Mouse (Mus musculus) neural tube, embryonic 11.5 days (tissue): ENCODE data around the gene Dscam. TPM values are rescaled to one million over a fixed set of nuclear protein-coding genes. Genes with fewer than 3 reads are reported as not detected.

Source experiments
- ATAC-seq: fragments of 200-750 bp; cut with Nextera tagmentation; 2 replicates; pipeline ENCODE4 v1.8.0; 2017; ENCODE audit warnings: moderate number of reproducible peaks, mild to moderate bottlenecking, moderate TSS enrichment, moderate library complexity; ENCODE audit not compliant: insufficient read depth, low FRiP score, low TSS enrichment
- DNase-seq: peaks from one replicate; pipeline ENCODE4 v3.0.0-alpha.2; 2015; ENCODE audit warnings: low spot score
- H3K27ac ChIP-seq: fragments of 300-500 bp; sonication (generic); 2 replicates; pipeline ENCODE4 v1.5.1; 2014; ENCODE audit warnings: low read depth, mild to moderate bottlenecking, low read length
- H3K27me3 ChIP-seq: fragments of 300-500 bp; sonication (generic); 2 replicates; pipeline ENCODE4 v1.6.1; 2014; ENCODE audit warnings: mild to moderate bottlenecking, low read length, mixed read lengths; ENCODE audit not compliant: control insufficient read depth, insufficient read depth
- H3K36me3 ChIP-seq: fragments of 300-500 bp; sonication (generic); 2 replicates; pipeline ENCODE4 v1.6.1; 2014; ENCODE audit warnings: mild to moderate bottlenecking, low read length, moderate library complexity, mixed read lengths; ENCODE audit not compliant: control insufficient read depth, insufficient read depth
- H3K4me1 ChIP-seq: fragments of 300-500 bp; sonication (generic); 2 replicates; pipeline ENCODE4 v1.6.1; 2014; ENCODE audit warnings: low read length, mixed read lengths; ENCODE audit not compliant: control insufficient read depth, insufficient read depth
- H3K4me2 ChIP-seq: fragments of 300-500 bp; sonication (generic); 2 replicates; pipeline ENCODE4 v1.6.1; 2014; ENCODE audit warnings: low read depth, mild to moderate bottlenecking, moderate library complexity
- H3K4me3 ChIP-seq: fragments of 300-500 bp; sonication (generic); 2 replicates; pipeline ENCODE4 v1.5.1; 2014; ENCODE audit warnings: low read depth, low read length
- H3K9ac ChIP-seq: fragments of 300-500 bp; sonication (generic); 2 replicates; pipeline ENCODE4 v1.6.1; 2014; ENCODE audit warnings: mild to moderate bottlenecking, low read length
- H3K9me3 ChIP-seq: fragments of 300-500 bp; sonication (generic); 2 replicates; pipeline ENCODE4 v1.6.1; 2016; ENCODE audit warnings: low read length; ENCODE audit not compliant: control insufficient read depth
- WGBS: fragments of 180-500 bp; shearing (Covaris S2); extraction: QIAGEN DNeasy Blood & Tissue Kit; methylation state at CpG from one replicate; pipeline ENCODE4 v1.1.7; 2014; 5-methylcytosine and 5-hydroxymethylcytosine counted together
- polyA plus RNA-seq: library from polyadenylated mRNA; unstranded; fragments of >200 nt; fragmentation: Nextera tagmentation; extraction: Ambion mirVana; gene quantifications from 2 replicates; pipeline ENCODE4 v1.2.1, GENCODE M21; 2014

Gene Dscam
- polyA plus RNA-seq, 1 experiment from 2014 or later, result 1.4 TPM

DNA sequence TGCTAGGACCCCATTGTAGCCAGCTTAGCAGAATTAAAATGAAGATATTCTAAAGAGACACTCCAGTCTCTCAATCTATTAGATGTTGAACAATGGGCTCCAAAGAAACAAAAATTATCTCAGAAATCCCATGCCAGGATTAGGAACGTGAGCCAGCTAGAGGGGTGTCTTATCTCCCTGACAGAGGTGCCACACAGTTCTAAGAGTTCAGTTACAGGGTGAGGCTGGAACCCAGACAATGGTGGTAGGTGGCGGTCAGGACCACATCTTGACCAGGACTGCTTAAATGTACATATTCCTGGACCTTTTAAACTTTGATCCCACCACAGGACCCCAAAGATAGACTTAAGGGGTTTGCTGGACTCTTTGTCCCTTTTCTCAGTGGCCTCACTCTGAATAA, 200.1 kb downstream of the Dscam start:
- H3K4me3 ChIP-seq, result no peak overlapping the region
- H3K36me3 ChIP-seq, result no peaks in the 10 kb centered on the region
- H3K9me3 ChIP-seq, result no peaks in the 10 kb centered on the region
- no peak overlapping the region for H3K4me2 ChIP-seq
- no peak overlapping the region for H3K9ac ChIP-seq
- no peak for DNase-seq
- H3K27ac ChIP-seq, result no peak overlapping the region
- no peak for ATAC-seq
- no peaks in the 10 kb centered on the region for H3K4me1 ChIP-seq
- H3K27me3 ChIP-seq, result no peaks in the 10 kb centered on the region
- 86% methylated on average over 2 of the region's 2 CpGs for WGBS

- no peak for DNase-seq
Measured at GRCm38 (mm10) chr16:96969643-96970042, 200.9 kb downstream of the Dscam start.

GRCm38 (mm10) chr16:96968885-96969480, 201.6 kb downstream of the Dscam start:
- no peak overlapping the region for H3K27ac ChIP-seq
- no peak overlapping the region for H3K9ac ChIP-seq
- DNase-seq (no peak), ATAC-seq (no peak)
- WGBS, result 82% methylated on average over 2 of the region's 2 CpGs
- H3K36me3 ChIP-seq, result no peaks in the 10 kb centered on the region
- no peak overlapping the region for H3K4me3 ChIP-seq
- no peaks in the 10 kb centered on the region for H3K4me1 ChIP-seq
- no peaks in the 10 kb centered on the region for H3K27me3 ChIP-seq
- H3K9me3 ChIP-seq, result no peaks in the 10 kb centered on the region
- no peak overlapping the region for H3K4me2 ChIP-seq

More at GRCm38 (mm10) chr16:96969643-96970042, 200.9 kb downstream of the Dscam start:
- Histone ChIP-seq H3K27me3 (no peaks in the 10 kb centered on the region), H3K36me3 (no peaks in the 10 kb centered on the region), H3K9me3 (no peaks in the 10 kb centered on the region), H3K27ac (no peak overlapping the region), H3K9ac (no peak overlapping the region), H3K4me3 (no peak overlapping the region), H3K4me2 (no peak overlapping the region), H3K4me1 (no peaks in the 10 kb centered on the region)
- WGBS, result 82% methylated on average over 2 of the region's 2 CpGs
- no peak for ATAC-seq

DNA sequence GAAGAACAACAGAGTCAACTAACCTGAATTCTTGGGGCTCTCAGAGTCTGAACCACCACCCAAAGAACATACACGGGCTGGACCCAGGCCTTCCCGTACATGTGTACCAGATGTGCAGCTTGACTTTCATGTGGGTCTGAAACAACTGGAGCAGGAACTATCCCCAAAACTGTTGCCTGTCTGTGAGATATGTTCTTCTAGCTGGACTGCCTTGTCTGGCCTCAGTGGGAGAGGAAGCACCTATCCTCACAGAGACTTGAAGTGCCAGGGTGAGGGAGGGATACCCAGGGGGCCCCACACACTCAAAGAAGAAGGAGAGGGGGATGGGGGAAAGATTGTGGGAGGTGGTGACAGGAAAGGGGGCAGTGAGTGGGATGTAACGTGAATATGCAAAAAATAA, 210.9 kb downstream of the Dscam start:
- Histone ChIP-seq H3K27ac (no peak overlapping the region), H3K4me2 (no peak overlapping the region), H3K9me3 (no peaks in the 10 kb centered on the region), H3K4me1 (no peaks in the 10 kb centered on the region), H3K36me3 (no peaks in the 10 kb centered on the region), H3K27me3 (no peaks in the 10 kb centered on the region), H3K4me3 (no peak overlapping the region), H3K9ac (no peak overlapping the region)
- ATAC-seq (no peak), DNase-seq (no peak)
- 79% methylated on average over 3 of the region's 3 CpGs for WGBS

- Histone ChIP-seq H3K9me3 (no peaks in the 10 kb centered on the region), H3K27ac (no peak overlapping the region)
- WGBS, result 43% methylated on average over 11 of the region's 11 CpGs
Measured at GRCm38 (mm10) chr16:96945468-96946302, 224.9 kb downstream of the Dscam start.

DNA sequence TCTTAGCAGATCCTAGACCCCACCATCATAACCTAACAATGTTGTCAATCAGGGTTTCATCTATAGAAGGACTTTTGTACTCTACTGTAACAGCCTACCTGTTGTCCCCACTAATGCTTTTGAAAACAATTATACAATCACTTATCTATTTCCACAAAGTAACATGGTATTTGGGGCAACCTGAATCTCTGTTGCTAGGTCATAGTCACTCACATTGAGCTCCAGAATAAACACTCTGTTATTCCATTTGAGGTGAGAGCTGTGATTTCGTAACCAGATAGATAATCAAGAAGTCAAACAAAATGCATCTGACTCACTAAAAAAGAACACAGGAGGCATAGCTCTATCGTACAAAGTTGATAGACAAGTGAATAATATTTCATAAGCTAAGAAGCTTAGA, 226.9 kb downstream of the Dscam start:
- no peaks in the 10 kb centered on the region for H3K36me3 ChIP-seq
- no peak for DNase-seq
- no peak overlapping the region for H3K27ac ChIP-seq
- H3K4me3 ChIP-seq, result no peak overlapping the region
- H3K9me3 ChIP-seq, result no peaks in the 10 kb centered on the region
- WGBS, result 92% methylated on average over 2 of the region's 2 CpGs
- H3K27me3 ChIP-seq, result no peaks in the 10 kb centered on the region
- H3K4me1 ChIP-seq, result no peaks in the 10 kb centered on the region
- no peak overlapping the region for H3K9ac ChIP-seq
- no peak for ATAC-seq
- H3K4me2 ChIP-seq, result no peak overlapping the region

More at GRCm38 (mm10) chr16:96945468-96946302, 224.9 kb downstream of the Dscam start:
- no peak overlapping the region for H3K9ac ChIP-seq
- H3K27me3 ChIP-seq, result no peaks in the 10 kb centered on the region
- no peaks in the 10 kb centered on the region for H3K36me3 ChIP-seq
- H3K4me1 ChIP-seq, result no peaks in the 10 kb centered on the region
- peak; percentile 18 for DNase-seq
- H3K4me2 ChIP-seq, result no peak overlapping the region
- no peak for ATAC-seq
- no peak overlapping the region for H3K4me3 ChIP-seq

GRCm38 (mm10) chr16:96934795-96935194, 235.8 kb downstream of the Dscam start:
- H3K9ac ChIP-seq, result no peak overlapping the region
- WGBS, result 96% methylated on average over 2 of the region's 2 CpGs
- H3K27me3 ChIP-seq, result no peaks in the 10 kb centered on the region
- H3K4me2 ChIP-seq, result no peak overlapping the region
- no peaks in the 10 kb centered on the region for H3K36me3 ChIP-seq
- no peak for ATAC-seq
- DNase-seq, result no peak
- no peaks in the 10 kb centered on the region for H3K4me1 ChIP-seq
- no peak overlapping the region for H3K27ac ChIP-seq
- H3K4me3 ChIP-seq, result no peak overlapping the region
- H3K9me3 ChIP-seq, result no peaks in the 10 kb centered on the region

- Histone ChIP-seq H3K4me1 (no peaks in the 10 kb centered on the region), H3K4me3 (no peak overlapping the region), H3K9me3 (no peaks in the 10 kb centered on the region), H3K27me3 (no peaks in the 10 kb centered on the region), H3K27ac (no peak overlapping the region), H3K4me2 (no peak overlapping the region), H3K36me3 (no peaks in the 10 kb centered on the region), H3K9ac (no peak overlapping the region)
- WGBS, result 91% methylated on average over 6 of the region's 6 CpGs
- ATAC-seq (no peak), DNase-seq (no peak)
Measured at GRCm38 (mm10) chr16:96932211-96932610, 238.3 kb downstream of the Dscam start.

DNA sequence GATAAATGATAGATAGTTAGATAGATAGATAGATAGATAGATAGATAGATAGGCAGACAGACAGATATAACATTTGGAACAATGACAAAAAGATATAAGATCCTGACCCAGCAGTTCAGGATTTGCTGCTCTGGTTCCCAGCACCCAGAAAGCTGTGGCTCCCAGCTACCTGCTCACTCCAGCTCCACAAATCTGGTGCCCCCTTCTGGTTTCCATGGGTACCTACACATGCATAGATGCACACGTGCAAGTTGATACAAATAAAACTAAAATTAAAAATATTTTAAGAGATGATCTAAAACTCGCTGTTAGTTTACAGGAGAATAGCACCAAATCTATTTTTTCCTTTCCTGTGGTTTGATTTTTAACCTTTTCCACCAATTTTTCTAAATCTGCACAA, 238.8 kb downstream of the Dscam start:
- Histone ChIP-seq H3K4me2 (no peak overlapping the region), H3K4me1 (no peaks in the 10 kb centered on the region), H3K9me3 (no peaks in the 10 kb centered on the region), H3K4me3 (no peak overlapping the region), H3K27ac (no peak overlapping the region), H3K9ac (no peak overlapping the region), H3K27me3 (no peaks in the 10 kb centered on the region), H3K36me3 (no peaks in the 10 kb centered on the region)
- no peak for ATAC-seq
- DNase-seq, result no peak
- WGBS, result 77% methylated on average over 2 of the region's 2 CpGs
